Mouse (Mus musculus) thymus, postnatal 4 days (tissue): ENCODE data around the gene Gm12830.

Experiments
- DNase-seq: peaks from one replicate; pipeline ENCODE4 v3.0.0; 2021

The Gm12830 gene

DNA sequence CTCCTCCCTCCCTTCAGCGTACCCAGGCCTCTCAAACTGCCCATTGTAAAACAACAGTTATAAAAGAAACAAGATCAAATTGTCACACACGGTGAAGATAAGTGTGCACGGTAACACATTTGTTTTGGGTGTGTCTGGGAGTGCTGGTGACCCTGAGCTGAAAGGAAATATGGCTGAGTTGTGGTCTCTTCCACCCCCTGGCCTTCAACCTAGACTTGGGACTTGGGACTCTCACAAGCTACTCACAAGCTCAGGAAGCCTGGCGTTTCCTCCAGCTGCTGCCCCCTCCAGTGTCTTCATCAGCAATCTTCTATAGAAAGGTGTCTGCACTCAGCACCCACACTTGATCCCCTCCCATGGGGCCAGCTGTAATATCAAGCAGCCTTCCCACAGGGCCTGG lies 24.1 kb downstream of the Gm12830 start:
- DNase-seq: no peak

GRCm38 (mm10) chr4:114846723-114847122 lies 25.2 kb downstream of the Gm12830 start:
- no peak for DNase-seq

DNA sequence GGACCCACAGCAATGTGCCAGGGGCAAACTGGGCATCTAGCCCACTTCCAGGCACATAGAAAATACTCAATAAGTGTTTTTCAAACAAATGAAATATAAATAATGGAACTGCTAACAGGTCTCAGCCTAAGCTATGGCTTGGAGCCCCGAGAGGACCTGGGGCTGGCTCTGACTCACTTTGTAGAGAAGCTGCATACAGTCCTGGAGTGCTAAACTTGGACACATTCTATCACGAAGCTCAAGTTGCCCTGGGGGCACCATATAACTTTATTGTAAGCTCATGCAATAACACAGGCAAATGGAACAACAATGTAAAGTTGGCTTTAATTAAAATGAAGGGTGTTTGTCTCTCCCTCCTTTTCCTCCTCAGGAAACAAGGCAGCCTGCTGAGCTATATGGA lies 32.4 kb downstream of the Gm12830 start:
- DNase-seq: no peak

DNA sequence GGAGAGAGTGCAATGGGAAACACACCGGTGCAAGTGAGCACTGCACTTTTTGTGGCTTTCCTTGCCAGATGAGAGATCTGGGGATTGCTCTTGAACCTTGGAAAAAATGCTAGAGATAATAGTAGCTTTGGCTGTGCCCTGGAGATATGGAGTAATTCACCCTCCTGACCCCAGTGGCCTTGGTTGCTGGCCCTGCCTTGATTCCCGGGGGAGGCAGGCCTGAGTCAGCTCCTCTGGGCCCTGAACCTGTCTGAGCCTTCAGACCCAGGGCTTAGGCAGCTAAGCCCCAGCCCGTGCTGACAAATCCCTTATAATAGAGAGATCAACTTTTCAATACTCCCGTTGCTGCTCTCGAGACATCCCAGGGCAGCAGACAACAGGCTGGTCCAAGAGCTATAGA lies 36.9 kb downstream of the Gm12830 start:
- no peak for DNase-seq

- DNase-seq: no peak
Observed at GRCm38 (mm10) chr4:114863166-114863565, 41.6 kb downstream of the Gm12830 start.

DNA sequence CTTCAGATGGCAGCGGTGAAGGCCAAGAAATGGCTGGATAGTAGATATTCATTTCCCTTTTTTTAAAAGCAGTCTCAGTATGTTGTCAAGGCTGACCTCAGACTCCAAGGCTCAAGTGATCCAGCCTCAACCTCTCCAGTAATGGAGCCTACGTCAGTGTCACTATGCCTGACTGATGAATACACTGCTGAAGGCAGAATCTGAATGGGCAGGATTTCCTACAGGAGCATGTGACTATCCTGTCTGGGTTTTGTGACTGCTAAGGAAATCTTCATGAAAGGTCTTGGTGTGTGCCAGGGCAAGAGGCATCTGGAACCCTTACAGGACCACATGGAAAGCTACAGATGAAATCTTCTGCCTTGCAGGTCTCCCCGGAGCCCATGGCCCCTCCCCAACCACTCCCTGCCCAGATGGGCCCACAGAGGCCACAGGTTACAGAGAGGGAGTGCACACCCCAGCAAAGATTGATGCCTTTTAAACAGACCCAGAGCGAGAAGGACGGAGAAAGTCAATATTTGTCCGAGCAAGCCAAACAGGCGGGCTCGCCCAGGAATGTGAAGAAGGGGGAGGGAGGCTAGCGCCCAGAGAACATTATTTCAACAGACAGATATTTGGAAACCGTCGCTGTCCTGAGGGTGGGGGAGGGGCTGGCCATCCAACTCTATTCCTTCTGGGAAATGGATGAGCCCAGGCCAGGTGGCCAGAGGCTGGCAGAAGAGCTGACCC lies 48.4 kb downstream of the Gm12830 start:
- DNase-seq: no peak

GRCm38 (mm10) chr4:114876441-114876972 lies 55.0 kb downstream of the Gm12830 start:
- DNase-seq: no peak

GRCm38 (mm10) chr4:114882232-114882631 lies 60.7 kb downstream of the Gm12830 start:
- no peak for DNase-seq

DNA sequence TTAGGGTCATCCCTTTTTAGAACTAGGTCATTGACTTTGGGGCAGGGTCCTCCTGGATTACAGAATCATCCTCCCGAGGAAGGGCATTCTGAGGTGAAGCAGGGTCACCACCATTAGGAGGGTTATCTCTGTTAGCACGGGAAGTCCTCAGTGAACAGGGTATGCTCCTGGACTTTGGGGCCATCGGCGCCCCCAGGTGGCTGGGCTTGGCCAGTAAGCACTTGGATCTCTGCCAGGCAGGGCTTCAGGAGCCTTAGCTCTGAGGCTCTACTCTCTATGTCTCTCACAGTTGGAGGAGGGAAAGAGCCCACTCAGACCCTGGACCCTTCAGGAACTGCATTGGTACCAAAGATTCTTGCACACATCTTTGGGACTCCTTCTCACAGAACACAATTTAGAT lies 76.3 kb downstream of the Gm12830 start:
- DNase-seq: peak; percentile 28

GRCm38 (mm10) chr4:114899885-114900284 lies 78.4 kb downstream of the Gm12830 start:
- no peak for DNase-seq

DNA sequence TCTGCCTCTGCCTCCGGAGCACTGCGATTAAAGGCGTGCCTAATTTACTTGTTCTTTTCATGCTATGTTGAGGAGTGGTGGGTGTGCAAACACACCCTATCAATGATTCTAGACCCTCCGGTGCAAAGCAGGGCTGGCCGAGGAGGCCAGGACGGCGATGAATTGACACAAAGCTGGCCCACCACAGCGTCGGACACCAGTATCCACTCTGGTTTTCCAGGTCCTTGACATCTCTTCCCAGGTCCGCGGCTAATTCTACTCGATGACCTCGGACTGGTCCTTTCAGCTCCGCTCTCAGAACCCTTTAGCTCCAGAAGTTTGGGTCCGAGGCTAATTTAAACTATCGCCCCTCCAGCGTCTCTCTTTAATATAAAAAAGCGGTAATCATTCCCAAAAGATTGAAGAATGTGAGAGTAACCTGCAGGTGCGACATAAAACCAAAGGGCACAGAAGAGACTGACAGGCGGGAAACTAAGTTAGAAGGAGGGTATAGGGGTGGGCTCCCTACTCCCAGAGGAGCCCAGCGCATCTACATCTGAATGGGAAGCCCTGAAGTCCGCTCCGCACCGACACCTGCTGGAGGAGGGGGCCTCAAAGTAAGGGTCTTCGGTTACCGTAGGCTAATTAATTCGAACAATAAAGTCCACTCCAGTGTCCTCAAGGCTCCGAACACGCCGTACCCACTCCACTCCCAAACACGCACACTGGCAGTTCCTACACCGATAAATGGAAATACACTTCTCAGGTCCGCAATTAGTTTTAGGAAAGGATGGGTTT lies 79.5 kb downstream of the Gm12830 start:
- DNase-seq: no peak

DNA sequence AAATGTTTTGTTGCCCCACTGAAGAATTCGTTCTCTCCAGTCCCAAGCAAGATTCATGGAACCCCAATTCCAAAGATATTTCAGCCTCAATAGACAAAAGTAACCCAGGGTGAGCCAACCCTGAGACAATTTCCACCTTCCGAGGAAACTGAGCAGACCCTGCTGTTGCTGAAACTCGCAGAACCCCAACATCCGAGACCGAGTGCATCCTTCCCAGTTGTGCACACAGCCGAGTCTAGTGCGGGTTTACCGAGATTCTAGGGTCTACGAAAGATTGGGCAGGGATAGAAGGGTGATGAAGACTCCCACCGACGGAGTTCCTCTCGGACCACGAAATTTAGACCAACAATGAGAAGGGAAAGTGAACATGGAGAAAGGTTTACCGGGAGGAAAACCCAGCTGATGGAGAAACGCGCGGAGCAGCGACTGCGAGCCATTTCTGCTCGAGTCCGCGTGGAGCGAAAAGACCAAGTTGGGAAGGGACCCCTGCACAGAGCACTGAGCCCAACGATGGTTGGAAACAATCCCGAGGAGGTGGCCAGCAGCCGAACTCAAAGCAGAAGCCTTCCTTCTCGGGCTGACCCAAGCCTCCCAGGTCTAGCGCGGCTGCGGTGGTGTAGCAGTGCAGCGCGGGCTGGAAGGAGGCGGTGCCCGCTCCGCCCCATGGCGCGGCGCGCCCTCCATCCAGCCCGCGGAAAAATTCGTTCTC lies 80.3 kb downstream of the Gm12830 start:
- DNase-seq: peak; percentile 17

DNA sequence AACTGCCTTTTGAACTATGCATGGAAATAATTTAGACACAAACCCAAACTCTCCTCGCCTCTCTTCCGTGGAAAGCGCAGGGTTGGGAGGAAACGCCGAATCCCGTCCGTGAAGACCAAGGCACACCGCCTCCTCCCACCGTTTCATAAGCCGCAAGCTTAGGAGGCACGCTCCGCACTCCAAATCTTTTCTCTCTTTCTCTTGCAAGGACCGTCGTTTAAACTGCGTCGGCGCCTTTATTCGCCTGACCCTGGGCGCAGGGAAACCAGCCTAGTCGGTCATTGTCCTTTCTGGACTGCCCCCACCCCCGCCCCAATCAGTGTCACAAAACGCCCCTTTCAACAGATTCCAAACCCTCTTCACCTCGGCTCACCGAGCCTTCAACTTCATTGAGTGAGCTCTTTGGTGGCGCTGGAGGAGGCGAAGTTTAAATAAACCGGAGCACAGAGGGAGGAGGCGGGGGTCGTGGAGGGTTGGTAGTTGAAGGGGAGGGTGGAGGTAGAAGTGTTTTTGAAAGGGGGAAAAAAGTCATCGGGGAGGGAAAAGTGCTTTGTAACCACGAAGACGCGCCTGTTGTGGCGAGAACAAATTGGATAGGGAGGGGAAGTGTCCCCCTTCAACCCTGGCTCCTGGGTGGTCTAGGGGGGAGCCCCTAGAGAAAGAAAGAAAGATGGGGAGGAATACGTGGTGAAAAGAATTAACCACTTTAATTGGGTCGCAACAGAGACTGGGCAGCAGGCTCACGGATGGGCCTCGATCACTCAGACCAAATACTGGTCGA lies 81.3 kb downstream of the Gm12830 start:
- DNase-seq: no peak

DNA sequence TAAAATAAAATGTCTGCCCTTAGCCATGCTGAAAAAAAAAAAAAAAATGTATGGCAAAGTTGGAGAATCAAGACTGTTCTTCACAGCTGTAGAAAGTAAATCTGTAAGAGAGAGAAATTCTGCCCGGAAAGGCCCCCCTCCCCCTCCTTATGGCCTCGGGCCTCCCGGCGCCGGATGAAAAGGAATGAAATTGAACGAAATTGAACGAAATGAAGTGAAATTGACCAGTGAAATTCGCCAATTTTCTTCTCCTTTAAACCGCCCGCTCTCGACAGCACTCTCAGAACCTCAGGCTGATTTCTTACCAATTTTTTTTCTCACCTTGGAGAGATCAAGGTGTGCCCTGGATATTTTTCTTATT lies 81.9 kb downstream of the Gm12830 start:
- no peak for DNase-seq

GRCm38 (mm10) chr4:114905501-114905900 lies 84.0 kb downstream of the Gm12830 start:
- DNase-seq: no peak
